In the genomic region with DNA sequence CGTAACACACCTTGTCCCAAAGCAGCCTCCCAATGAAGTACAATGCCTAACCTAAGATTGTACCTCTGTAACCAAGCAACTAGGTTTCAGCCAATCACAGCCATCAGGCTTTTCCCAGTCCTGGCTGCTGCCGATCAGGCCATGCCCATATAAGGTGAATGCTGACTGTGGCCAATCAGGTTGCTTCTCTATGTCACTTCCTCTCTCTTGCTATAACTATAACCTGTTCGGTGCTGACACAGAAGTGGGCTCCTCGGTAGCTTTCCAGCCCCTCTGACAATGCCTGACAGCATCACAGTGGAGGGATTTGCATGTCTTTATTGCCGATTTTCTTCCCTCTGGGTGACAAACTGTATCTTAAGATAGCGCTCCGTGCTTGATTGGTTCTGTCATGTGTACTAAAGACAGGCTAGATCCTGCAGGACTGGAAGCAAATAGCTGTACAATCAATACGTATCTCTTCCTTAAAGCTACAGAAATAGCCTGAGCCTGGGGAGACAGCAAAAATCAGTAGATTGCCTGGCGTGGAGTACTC, we compare ENCODE assay signal across 7 mouse cellular contexts.
DNase-seq lines count a peak whose midpoint lies in the region; ATAC-seq lines count a peak whose summit lies in the region.

No protein-coding gene starts in this region.

- WGBS in embryonic facial prominence, embryonic 13.5 days: 51% methylated on average over 9 of the region's 9 CpGs
- WGBS in heart, embryonic 14.5 days: 47% methylated on average over 9 of the region's 9 CpGs
- WGBS in limb, embryonic 15.5 days: 58% methylated on average over 9 of the region's 9 CpGs

- H3K9ac ChIP-seq in embryonic facial prominence, embryonic 13.5 days: no peak overlapping the region
- H3K9ac ChIP-seq in heart, embryonic 14.5 days (ENCODE audit: low read length): peak overlapping the region; percentile 58; the same call in 1 of the 2 replicates
- no peak overlapping the region for H3K9ac ChIP-seq in limb, embryonic 15.5 days

- peaks cover 28% of the 10 kb centered on the region for H3K4me1 ChIP-seq in embryonic facial prominence, embryonic 13.5 days
- peaks cover 0 to 7% of the 10 kb centered on the region in 2 experiments; a peak in 3 of 4 replicates for H3K4me1 ChIP-seq in heart, embryonic 14.5 days (ENCODE audit: control insufficient read depth in 2 of 2, insufficient read depth in 2 of 2, low read length in 2 of 2)
- peaks cover 15% of the 10 kb centered on the region for H3K4me1 ChIP-seq in limb, embryonic 15.5 days

- peak overlapping the region; percentile 46 for H3K4me2 ChIP-seq in embryonic facial prominence, embryonic 13.5 days
- H3K4me2 ChIP-seq in heart, embryonic 14.5 days (ENCODE audit: low read length): peak overlapping the region; percentile 59
- peak overlapping the region; percentile 21; the same call in 1 of the 2 replicates for H3K4me2 ChIP-seq in limb, embryonic 15.5 days

- DNase-seq in cerebellum, adult 11-12 months: peak; percentile 76
- peak; percentile 39 for DNase-seq in kidney, postnatal 14 days
- peak; percentile 87 to 88 for DNase-seq in right cerebral cortex, adult 2 months (ENCODE audit: low spot score in 2 of 2)
- DNase-seq in adipocyte (ENCODE audit: low spot score): no peak

- ATAC-seq in embryonic facial prominence, embryonic 13.5 days (ENCODE audit: insufficient number of reproducible peaks, insufficient read depth, low FRiP score, low TSS enrichment, low read depth): peak; percentile 83
- ATAC-seq in heart, embryonic 14.5 days (ENCODE audit: insufficient number of reproducible peaks, insufficient read depth, low FRiP score, low read depth): peak; percentile 79
- peak; percentile 77; the same call in 1 of the 2 replicates for ATAC-seq in limb, embryonic 15.5 days (ENCODE audit: insufficient number of reproducible peaks, low FRiP score, low TSS enrichment, low read depth)

- H3K36me3 ChIP-seq in embryonic facial prominence, embryonic 13.5 days: no peaks in the 10 kb centered on the region
- H3K36me3 ChIP-seq in heart, embryonic 14.5 days (ENCODE audit: control insufficient read depth, insufficient read depth, low read length): no peaks in the 10 kb centered on the region
- no peaks in the 10 kb centered on the region for H3K36me3 ChIP-seq in limb, embryonic 15.5 days

- no peaks in the 10 kb centered on the region for H3K9me3 ChIP-seq in embryonic facial prominence, embryonic 13.5 days
- no peaks in the 10 kb centered on the region for H3K9me3 ChIP-seq in heart, embryonic 14.5 days (ENCODE audit: control insufficient read depth, low read length)
- H3K9me3 ChIP-seq in limb, embryonic 15.5 days: no peaks in the 10 kb centered on the region

- H3K27me3 ChIP-seq in embryonic facial prominence, embryonic 13.5 days: no peaks in the 10 kb centered on the region
- no peaks in the 10 kb centered on the region for H3K27me3 ChIP-seq in heart, embryonic 14.5 days (ENCODE audit: control insufficient read depth, insufficient read depth, low read length)
- no peaks in the 10 kb centered on the region for H3K27me3 ChIP-seq in limb, embryonic 15.5 days

- peak overlapping the region; percentile 18 for H3K4me3 ChIP-seq in embryonic facial prominence, embryonic 13.5 days
- H3K4me3 ChIP-seq in heart, embryonic 14.5 days (ENCODE audit: control insufficient read depth in 1 of 2, insufficient read depth in 1 of 2, low read depth in 1 of 2, low read length in 2 of 2): peak overlapping the region; percentile 21 to 30
- peak overlapping the region; percentile 23 for H3K4me3 ChIP-seq in limb, embryonic 15.5 days

- peak overlapping the region; percentile 66 for H3K27ac ChIP-seq in embryonic facial prominence, embryonic 13.5 days
- H3K27ac ChIP-seq in heart, embryonic 14.5 days (replicated peaks in 1 of 2; ENCODE audit: control insufficient read depth in 1 of 2, insufficient read depth in 1 of 2, low read depth in 2 of 2, low read length in 2 of 2): peak overlapping the region; percentile 51 to 78
- peak overlapping the region; percentile 30; the same call in 1 of the 2 replicates for H3K27ac ChIP-seq in limb, embryonic 15.5 days
